ENCODE assay signal across 7 mouse cellular contexts in the genomic region with DNA sequence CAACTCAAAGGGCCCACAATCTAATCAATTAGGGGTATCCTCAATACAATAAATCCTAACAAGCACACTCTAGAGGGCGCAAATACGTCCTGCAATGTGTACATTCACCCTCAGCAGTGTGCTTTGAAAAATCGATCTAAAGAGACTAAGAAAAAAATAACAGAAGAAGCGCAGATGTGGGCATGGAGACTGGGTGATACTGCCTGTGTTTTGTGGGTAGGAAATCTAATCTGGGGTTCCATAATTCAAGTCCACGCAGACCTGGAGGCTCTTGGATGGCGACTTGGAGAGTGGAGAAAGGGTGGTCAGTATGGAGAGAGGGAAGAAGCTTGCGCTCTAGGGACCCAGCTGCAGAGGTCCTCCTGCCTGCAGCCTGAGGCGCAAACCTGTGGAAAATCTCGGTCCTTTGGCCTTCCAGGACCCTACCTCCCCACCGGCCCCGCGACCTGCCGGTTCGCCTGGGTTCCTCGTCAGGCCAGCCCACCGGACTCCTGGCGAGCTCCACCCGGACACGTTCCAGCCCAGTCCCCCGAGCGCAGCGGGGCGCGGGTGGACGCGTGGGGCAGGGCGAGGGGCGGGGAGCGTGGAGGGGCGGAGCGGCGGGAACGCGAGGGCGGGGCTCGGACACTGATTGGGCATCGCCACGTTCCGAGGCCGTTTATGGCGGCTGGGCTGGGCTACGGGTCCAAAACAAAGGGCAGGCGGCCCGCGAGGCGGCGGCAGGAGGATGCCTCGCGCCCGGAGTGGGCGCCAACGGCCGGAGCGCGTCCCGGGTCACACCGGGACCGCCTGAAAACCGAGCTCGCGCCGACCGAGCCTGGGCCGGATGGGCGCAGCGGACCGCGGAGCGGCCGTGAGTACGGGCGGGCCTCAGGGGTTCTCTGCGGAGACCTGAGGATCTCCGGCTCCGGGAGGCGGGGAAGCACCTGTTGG. TPM values are rescaled to one million over a fixed set of nuclear protein-coding genes. Genes with fewer than 3 reads are reported as not detected.
DNase-seq lines count a peak whose midpoint lies in the region; ATAC-seq lines count a peak whose summit lies in the region.

A gene (plus strand): TSS at position 186 of the 933 bp plus-strand sequence.

- H3K27me3 ChIP-seq in limb, embryonic 12.5 days = no peaks in the 10 kb centered on the region
- H3K27me3 ChIP-seq in midbrain, embryonic 14.5 days (ENCODE audit: control insufficient read depth, insufficient read depth, low read length) = no peaks in the 10 kb centered on the region

- DNase-seq in adrenal gland, postnatal 10 days = peak; percentile 95
- peak; percentile 95 for DNase-seq in embryo, embryonic 9.5 days (ENCODE audit: extremely low spot score)
- peak; percentile 99 for DNase-seq in heart, adult 11 months
- peak; percentile 80 for DNase-seq in kidney, adult 11 months
- peak; percentile 94 for DNase-seq in midbrain, embryonic 14.5 days
- DNase-seq in spleen, adult 18-20 months = peak; percentile 73 to 83

- peak within 1 kb of the TSS; percentile 66 for H3K4me2 ChIP-seq in limb, embryonic 12.5 days
- peak within 1 kb of the TSS; percentile 63 for H3K4me2 ChIP-seq in midbrain, embryonic 14.5 days (ENCODE audit: low read length)

- H3K9ac ChIP-seq in limb, embryonic 12.5 days (replicated peaks) = peak within 1 kb of the TSS; percentile 93
- peak within 1 kb of the TSS; percentile 88 for H3K9ac ChIP-seq in midbrain, embryonic 14.5 days (replicated peaks; ENCODE audit: low read length)

- peak within 1 kb of the TSS; percentile 80 for H3K4me3 ChIP-seq in limb, embryonic 12.5 days (replicated peaks)
- peak within 1 kb of the TSS; percentile 82 for H3K4me3 ChIP-seq in midbrain, embryonic 14.5 days (replicated peaks; ENCODE audit: low read depth, low read length)

- H3K36me3 ChIP-seq in limb, embryonic 12.5 days = peaks cover 16% of the 10 kb centered on the region
- H3K36me3 ChIP-seq in midbrain, embryonic 14.5 days (ENCODE audit: control insufficient read depth, insufficient read depth, low read length) = peaks cover 13% of the 10 kb centered on the region

- H3K4me1 ChIP-seq in limb, embryonic 12.5 days (replicated peaks) = peaks cover 8% of the 10 kb centered on the region
- peaks cover 11% of the 10 kb centered on the region for H3K4me1 ChIP-seq in midbrain, embryonic 14.5 days (ENCODE audit: control insufficient read depth, insufficient read depth, low read length)

- H3K27ac ChIP-seq in limb, embryonic 12.5 days = peak within 1 kb of the TSS; percentile 90
- H3K27ac ChIP-seq in midbrain, embryonic 14.5 days (replicated peaks; ENCODE audit: low read depth, low read length) = peak within 1 kb of the TSS; percentile 96

- WGBS in limb, embryonic 12.5 days = under 1% methylated on average over 73 of the region's 76 CpGs
- WGBS in midbrain, embryonic 14.5 days = under 1% methylated on average over 75 of the region's 76 CpGs

- ATAC-seq in limb, embryonic 12.5 days (ENCODE audit: insufficient number of reproducible peaks, insufficient read depth, low FRiP score, low TSS enrichment, low read depth) = peak; percentile 93
- peak; percentile 95 for ATAC-seq in midbrain, embryonic 14.5 days (ENCODE audit: low FRiP score, low TSS enrichment)

- H3K9me3 ChIP-seq in limb, embryonic 12.5 days = no peaks in the 10 kb centered on the region
- no peaks in the 10 kb centered on the region for H3K9me3 ChIP-seq in midbrain, embryonic 14.5 days (ENCODE audit: control insufficient read depth, low read length)

RNA-seq across cellular contexts. Expression of the gene that starts here (rescaled TPM):
- total RNA-seq in adrenal gland, postnatal 10 days (2021) = 1 to 10 TPM; 6.2 to 9.4 TPM
- polyA plus RNA-seq in limb, embryonic 12.5 days (2016; fragmentation: Nextera tagmentation; extraction: Ambion mirVana) = 83.2 and 85.9 TPM in 2 replicates
- polyA plus RNA-seq in midbrain, embryonic 14.5 days (2014; fragmentation: Nextera tagmentation; extraction: Ambion mirVana) = 169 and 174 TPM in 2 replicates

Comparison
In these comparisons a context has a peak if more than half of its experiments do, and no peak if none do; other contexts are left out.
1. Peak in every context shown above with its lines: DNase-seq, ATAC-seq, H3K4me3 ChIP-seq and H3K27ac ChIP-seq.